Mouse (Mus musculus): Measurements from ENCODE around the gene Slc39a9.

The Slc39a9 gene

DNA sequence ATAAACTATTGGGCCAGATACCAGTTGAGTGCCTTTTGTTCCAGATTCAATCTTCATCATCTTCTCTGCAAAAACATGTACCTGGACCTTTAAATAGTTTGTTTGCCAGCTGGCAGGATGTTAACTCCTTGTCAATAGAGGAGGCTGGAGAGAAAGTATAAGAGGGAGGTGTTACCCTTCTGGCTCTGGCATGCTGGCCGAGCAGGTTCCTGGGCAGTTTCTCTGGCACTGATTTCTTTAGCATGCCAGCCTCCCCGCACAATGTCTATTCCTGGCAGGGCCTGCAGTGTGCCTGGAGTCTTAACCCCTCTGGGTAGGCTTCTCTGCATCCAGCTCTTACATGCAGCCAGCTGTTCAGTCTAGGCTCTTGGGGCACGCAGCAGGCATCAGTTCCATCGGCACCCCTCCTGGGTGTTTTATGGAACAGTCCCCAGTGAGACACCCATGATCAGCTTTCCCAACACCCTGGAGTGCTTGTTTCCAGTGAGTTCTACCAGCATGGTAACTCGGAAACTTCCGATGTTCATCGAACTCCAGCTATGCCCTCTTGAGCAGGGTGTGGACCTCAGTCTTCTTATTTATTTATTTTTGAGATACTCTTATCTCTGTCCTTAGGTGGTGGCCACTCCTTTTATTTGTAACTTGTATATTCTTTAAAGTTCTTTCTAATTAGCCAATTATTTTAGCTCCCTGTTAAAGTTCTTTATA lies 10.4 kb downstream of the Slc39a9 start:
- DNase-seq (ENCODE audit: low spot score), result no peak

DNA sequence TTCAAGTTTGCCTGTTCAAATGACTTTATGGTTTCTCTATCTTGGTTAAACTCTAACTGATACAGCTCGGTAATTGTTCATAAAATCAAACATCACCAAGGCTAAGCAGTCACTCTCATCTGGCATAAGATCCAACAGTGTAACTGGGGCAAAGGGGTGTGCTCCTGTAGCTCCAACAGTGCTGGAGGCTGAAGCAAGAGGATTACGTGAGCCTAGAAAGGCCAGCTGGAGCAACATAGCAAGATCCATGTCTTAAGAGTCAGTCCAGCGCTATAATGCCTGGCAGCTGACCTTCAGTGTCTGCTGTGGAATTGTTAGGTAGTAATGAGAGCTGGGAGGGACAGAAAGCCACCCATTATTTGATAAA lies 11.0 kb downstream of the Slc39a9 start:
- DNase-seq (ENCODE audit: low spot score), result no peak

DNA sequence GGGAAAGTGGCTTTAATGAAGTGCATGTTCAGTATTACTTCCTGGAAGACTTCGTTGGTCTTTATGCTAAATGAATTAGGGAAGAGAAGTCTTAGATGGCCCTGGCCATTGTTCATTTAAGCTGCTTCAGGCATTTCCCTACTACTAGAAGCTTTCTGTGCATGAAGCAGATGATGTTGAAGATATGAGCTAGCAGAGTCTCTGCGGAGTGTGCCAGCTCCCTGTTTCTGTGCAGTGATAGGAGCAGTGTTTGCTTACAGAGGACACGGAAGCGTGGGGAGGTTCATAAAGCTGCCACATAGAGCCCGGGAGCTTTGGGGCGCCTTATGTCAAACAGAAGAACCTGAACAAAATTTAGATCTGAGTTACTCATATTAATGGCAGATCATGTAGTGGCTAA lies 15.0 kb downstream of the Slc39a9 start:
- DNase-seq (ENCODE audit: low spot score), result no peak

DNA sequence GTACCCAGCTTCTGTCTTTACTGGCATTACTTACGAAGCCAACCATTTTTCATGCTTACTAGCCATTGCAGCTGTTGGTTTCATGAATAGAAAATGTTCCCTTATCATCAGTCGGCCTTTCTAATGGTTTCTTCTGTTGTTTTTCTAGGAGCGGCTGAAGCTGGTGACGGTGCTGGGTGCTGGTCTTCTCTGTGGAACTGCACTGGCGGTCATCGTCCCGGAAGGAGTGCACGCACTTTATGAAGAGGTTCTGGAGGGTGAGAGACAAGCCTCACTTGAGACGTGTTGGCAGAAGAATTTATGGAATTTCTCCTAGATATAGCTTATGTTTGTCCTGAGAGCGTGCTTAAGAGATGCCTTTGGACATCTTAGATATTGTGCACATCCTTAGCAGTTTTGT lies 18.6 kb downstream of the Slc39a9 start:
- DNase-seq (ENCODE audit: low spot score), result no peak

DNA sequence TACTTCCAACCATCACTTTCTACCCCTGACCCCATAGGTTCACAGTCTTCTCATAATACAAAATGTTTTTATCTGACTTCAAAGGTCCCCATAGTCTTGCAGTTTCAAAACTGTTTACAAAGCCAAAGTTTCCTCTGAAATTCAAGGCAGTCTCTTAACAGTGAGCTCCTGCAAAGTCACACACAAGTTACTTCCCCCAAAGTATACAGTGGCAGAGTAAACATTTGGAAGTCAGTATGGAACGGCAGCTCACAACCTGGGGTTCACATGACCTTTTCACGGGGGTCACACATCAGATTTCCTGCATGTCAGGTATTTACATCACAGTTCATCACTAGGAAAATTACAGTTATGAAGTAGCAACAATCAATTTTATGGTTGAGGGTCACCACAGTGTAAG lies 20.3 kb downstream of the Slc39a9 start:
- no peak for DNase-seq (ENCODE audit: low spot score)

DNA sequence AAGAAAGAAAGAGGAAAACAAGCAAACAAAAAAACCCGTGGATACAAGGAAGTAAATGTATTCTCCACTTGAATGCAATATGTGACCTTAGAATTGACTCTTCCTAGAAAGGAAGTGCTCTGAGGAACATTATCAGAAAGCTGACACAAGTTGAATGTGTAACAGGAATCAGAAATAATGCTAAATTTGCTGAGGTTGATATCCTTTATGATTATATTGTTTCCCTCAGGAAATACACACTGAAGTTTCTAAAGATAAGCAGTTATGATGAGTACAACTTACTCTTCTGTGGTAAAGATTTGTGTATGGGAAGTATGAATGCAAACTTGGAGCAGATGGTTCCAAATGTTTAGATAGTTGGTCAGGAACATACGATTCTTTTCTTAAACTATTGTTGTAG lies 24.7 kb downstream of the Slc39a9 start:
- no peak for DNase-seq (ENCODE audit: low spot score)

DNA sequence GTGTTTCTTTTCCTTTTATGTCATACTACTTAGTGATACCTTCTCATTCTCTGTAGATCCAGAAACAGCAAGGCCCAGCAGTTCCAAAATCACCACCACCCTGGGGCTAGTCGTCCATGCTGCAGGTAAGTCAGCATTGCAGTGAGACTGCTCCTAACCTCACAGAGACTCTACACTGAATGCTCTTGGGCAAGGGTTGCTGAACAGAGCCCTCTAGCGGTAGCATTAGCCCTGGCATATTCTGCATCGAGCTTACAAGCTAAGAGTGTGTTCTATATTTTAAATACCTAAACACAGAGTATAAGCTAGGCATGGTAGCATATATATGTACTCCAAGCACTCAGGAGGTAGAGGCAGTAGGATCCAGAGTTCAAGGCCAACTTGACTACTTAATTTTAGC lies 29.5 kb downstream of the Slc39a9 start:
- no peak for DNase-seq (ENCODE audit: low spot score)

DNA sequence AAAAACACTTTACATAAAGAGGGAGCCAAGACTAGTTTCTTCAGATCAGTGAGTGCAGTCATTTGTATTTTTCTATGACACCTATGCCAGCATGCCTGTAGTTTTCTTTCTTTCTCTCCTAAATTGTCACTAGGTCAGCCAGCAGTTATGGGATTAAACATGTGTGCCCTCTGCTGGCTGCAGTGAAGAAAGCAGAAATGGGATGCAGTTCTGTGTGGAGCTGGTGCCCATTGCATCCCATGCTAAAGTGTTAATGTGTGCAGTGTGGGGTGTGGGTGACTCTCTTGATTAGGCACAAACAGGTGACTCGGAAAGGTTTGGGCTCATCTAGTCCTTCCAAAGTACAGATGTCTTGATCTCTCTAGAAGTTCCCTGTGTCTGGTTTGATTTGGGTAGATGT lies 37.7 kb downstream of the Slc39a9 start:
- DNase-seq (ENCODE audit: low spot score), result no peak

DNA sequence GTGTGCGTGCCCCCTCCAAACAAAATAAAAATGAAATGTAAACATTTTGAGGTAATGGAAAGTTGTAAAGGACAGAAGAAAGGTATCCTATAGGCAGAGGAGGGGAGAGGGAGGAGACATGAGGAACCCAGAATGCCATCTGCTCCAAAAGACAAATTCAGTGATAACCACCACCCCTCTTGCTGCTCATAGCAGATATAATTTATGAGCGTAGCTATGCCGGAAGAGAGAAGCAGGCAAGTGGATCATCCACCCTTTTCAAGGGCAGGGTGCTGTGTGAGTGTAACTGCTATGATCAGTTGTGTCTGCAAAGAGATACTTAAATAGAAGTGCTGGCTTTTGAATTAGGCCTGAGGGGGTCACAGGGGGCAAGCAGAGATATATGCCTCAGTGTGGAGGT lies 39.9 kb downstream of the Slc39a9 start:
- no peak for DNase-seq (ENCODE audit: low spot score)

DNA sequence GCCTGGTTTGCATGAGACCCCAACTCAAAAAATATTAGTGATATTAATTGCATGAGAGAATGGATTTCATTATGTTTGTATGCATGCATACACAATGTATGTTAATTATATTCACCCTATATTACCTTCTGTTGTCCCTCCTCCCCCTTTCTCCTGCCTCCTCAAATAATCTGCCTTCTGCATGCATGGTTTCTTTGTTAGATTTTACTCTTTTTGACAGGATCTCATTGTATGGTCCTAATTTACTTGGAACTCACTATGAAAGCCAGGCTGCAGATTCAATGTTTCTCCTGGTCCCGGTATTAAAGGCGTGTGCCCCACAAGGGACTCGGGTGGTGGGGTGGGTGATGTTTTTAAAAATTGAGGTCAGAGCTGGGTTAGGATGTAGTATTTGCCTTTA lies 40.6 kb downstream of the Slc39a9 start:
- no peak for DNase-seq (ENCODE audit: low spot score)

DNA sequence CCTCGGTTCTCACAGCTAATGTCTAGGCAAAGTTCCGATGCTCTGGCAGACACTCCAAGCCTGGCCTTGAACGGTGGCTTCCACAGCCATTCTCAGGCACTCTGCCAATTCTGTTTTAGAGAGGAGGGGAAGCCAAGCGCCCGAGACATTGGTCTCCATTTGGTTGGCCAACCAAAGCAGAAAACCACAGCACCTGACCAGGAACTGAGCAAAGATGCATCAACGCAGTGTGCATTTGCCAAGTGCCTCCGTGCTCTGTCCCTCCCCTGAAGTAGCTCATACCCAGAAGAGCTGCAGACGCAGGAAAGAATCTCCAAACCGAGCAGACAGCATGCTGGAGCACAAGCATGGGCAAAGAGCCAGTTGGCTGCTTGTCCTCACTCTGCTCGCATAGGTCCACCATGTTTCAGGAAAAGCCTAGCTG lies 44.1 kb downstream of the Slc39a9 start:
- DNase-seq (ENCODE audit: low spot score), result no peak

DNA sequence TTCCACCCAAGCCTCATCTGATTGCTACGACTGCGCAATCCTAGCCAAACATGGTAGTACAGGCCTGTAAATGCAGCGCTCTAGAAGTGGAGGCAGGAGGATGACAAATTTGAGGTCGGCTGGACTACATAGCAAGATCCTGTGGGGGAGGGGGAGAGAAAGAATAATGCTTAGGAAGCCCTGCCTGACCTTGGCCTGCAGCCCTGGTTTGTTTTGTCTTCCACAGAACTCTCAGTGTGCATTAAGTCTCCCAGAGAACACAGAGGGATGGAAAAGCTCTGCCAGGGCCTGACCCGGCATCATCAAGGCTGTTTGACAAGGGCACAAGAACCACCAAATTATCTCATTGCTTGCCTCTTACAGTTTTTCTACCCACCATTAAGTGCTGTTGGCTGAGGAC lies 46.0 kb downstream of the Slc39a9 start:
- DNase-seq (ENCODE audit: low spot score), result no peak

DNA sequence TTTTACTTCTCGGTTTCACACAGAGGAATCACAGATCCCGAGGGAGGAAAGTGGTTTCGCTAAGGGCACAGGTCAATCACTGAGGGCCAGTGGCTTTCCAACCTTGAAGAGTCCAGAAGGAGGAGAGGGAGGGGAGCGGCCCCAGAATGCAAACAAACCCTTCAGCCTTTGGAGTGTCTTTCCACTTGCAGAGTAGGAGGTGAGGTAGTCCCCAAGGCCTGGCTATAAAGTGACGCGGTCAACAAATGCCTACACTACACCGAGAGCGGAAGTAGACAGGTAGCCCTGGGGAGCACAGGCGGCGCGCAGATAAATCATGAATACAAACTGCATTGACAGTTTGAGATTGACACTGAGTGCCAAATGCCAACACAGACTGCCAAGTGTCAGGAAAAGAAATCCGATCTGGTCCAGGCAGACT lies 48.0 kb downstream of the Slc39a9 start:
- DNase-seq (ENCODE audit: low spot score), result no peak

DNA sequence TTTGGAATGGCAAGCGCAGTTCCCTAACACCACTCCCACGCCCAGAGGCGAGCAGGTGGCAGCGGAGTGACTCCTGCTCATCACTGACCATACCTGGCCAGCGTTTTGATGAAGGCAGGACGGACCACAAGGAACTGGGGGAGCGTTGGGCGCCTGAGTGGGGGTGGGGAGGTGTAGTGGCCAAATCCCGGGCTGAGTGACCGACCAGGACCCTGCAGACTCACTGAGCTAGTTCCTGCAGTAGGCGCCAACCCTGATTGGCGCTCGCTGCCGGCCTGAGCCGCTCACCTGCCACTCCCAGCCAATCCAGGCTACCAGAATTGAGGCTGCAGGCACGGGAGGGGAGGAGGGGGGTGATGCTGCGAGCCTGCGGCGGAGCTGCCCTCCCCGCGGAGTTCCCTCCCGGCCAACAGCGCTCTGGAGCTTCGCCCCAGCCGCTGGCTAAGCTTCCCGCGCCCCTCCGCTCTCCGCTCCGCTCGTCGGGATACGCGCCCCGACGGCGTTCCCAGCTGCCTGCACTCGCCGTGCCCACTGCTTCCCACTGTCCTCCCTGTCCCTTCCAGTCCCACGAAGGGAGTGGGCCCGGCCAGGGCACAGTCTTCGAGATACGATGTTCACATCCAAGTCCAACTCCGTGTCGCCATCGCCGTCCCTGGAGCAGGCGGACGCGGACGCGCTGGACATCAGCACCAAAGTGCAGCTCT lies 48.7 kb downstream of the Slc39a9 start, which contains the start of gene Plekhd1:
Gene Plekhd1 (plus strand): TSS at position 323 of the 704 bp plus-strand sequence.
- DNase-seq (ENCODE audit: low spot score), result no peak

DNA sequence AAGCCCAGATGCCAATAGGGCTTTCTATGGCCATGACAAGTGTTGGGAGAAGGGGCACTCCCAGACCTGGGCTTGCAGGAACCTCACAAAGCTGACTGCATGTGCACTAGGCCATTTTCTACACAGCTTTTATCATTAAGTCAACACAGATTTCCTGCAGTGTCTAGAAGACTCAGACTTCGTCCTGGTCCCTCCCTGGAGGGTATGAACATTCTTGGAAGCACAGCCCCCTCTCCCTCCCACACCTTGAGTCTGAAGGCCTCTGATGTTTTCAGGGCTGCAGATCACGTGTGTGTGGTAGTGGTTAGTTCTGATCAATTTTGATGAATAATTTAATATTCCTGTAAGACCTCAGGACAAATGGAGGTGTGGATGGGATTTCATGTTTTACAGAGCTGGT lies 50.0 kb downstream of the Slc39a9 start:
- no peak for DNase-seq (ENCODE audit: low spot score)

DNA sequence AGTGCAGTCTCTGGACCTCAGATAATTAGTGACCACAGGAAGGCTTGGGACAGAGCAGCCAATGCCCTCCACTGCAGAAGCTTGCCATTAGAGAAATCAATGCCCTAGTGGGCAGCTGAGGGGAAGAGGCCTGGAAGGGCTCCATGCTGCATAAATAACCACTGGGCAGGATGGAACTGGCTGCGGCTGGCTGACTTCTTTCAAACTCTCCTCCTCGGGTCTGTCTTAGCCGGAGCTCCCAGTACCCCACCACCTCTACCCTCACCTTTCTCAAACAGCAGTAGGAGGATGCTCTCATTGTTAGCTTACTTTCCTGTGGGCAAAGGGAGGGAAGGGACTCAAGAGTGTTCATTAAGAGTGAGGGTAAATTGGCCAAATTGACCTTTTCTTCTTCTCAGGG lies 51.3 kb downstream of the Slc39a9 start:
- DNase-seq (ENCODE audit: low spot score), result no peak

DNA sequence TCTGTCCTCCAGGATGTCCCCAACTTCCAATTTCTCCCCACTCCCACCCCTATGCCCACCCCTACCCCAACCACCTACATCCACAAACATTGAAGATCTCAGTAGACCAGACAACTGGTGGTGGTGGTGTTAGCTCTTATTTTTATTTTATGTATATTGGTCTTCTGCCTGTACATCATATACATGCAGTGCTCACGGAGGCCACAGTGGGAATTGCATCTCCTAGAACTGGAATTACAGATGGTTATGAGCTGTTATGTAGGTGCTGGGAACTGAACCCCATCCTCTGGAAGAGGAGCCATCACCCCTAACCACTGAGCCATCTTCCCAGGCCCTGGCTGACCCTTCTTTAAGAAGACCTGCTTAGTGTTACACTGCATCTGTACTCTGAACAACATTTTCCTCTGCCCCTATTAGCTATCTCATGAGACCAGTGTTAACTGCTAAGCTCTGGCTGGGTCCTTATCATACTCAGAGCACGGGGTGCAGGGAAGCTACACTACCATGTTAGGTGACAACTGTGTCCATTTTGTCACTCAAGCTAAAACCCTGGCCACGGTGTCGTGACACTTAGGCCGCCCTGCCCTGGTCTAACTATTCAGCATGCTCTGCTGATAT lies 55.0 kb downstream of the Slc39a9 start:
- DNase-seq (ENCODE audit: low spot score), result no peak

DNA sequence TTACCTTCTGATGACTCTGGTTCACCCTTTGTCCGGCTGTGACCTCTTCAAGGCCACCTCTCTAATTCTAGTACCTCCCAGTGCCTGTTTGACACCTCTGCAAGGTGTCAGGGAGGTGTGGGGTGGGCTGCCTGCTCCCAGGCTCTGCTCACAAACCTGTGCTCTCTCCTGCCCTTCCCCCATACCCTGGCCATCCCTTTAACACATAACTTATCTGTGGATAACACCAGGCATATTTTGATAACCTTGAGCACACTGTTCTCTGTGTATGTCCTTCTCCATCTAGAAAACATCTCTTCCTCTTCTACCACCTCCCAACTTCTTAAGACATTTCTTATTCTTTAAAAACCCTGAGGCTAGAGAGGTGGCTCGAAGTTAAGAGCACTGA lies 55.5 kb downstream of the Slc39a9 start:
- no peak for DNase-seq (ENCODE audit: low spot score)

DNA sequence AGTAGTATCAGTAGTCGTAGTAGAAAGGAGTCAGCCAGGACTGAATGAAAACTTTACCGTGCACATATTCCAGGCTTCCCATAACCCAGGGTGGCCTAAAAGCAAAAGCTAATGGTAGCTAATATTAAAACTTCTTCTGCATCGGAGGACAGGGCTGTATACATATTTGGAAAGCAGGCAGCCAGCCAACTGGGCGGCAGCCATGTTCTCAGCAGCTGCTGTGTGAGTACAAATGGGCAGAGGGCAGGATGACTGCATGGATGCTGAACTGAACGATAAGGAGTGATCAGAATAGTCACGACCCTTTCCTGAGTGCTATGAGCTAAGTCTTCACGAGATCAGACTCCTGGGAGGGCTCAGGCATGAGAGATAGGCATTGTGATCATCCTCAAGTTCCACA lies 57.6 kb downstream of the Slc39a9 start:
- no peak for DNase-seq (ENCODE audit: low spot score)

DNA sequence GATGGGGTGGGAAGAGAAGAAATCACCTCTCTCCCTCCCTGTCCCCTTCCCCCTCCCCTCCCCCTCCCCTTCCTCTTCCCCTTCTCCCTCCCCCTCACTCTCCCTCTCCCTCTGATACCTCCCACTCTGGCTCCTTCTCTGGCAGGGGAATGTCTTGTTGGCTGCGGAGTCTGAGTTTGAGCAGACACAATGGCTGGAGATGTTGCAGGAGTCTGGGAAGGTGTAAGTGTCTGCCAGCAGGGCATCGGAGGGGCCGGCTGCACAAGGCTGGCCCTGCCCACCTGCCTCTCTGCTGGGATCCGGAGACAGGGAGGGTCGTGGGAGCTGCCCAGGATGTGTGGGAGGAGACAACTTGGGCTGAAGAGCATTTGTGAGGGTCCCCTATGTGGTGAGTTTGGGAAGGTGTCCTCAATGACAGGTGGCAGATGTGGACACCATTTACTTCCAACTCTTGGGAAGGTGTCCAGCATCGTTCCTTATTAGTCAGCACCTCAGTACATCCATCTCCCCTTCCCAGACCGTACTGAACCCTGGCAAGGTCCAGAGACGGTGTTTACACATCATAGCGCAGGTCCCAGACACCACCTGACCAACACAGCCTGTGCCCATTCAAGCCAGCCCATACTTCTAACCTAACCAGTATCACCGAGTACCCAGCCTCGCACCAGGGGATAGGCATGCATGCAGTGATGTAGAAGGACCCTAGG lies 62.7 kb downstream of the Slc39a9 start:
- no peak for DNase-seq (ENCODE audit: low spot score)

DNA sequence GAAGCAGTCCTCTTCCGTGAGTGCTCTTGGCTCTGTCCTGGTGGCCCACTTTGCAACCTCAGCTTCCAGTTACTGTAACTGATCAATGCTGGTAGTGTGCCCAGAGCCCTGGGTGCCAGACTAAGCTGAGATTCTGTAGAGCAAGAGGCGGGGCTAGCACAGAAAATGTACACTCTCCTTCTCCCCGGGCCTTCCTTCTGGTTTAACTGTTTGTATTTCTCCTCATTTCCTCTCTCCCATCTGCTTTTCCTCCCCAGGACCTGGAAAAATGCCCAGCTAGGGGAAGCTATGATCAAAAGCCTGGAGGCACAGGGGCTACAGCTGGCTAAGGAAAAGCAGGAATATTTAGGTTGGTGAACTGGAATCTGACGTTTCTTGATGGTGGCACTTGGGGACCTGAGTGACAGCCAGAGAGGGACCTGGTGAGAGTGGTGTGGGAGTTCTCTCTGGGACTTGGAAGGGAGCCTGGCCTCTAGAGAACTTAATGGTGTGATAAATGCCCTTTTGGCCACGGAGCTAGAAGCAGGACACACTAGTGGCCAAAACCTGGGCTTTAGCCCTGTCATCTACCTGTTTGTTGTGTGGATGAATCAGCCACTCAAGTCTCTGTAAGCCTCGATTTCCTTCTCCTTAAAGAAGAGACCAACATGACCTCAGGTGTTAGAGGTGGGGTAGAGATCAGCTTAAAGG lies 63.4 kb downstream of the Slc39a9 start:
- no peak for DNase-seq (ENCODE audit: low spot score)

DNA sequence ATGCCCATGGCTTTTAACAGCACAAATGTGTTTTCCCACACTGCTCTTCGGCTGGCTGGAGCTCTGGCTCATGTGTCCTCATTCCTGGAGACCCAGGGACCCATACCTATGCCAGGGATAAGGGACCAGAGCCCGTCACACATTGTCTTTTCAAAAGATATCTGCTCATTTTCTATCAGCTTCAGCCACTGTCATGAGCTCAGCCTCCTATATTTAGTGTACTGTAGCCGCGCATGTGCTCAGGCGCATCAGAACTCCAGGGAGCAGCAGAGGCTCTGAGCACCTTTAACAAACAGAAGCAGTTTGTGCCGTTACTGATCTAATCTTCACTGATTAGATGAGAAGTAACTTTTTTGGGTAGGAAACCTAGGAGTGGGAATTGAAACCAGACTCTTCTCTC lies 72.2 kb downstream of the Slc39a9 start:
- no peak for DNase-seq (ENCODE audit: low spot score)

Data from urinary bladder, postnatal 10 days (tissue).